Mouse (Mus musculus): ENCODE data around the gene Gm20403. TPM values are rescaled to one million over a fixed set of nuclear protein-coding genes. Genes with fewer than 3 reads are reported as not detected.
A peak's percentile ranks its signal among the peaks of the same experiment; 100 is the strongest.
"Not testable (repeated sequence)": the region's sequence is repeated elsewhere in the genome, so short reads cannot be mapped to it uniquely, and the experiment has no call there.

The Gm20403 gene
- polyA plus RNA-seq (2012; ENCODE audit: insufficient read depth, insufficient read length, missing spikeins) = not detected in 2 replicates

DNA sequence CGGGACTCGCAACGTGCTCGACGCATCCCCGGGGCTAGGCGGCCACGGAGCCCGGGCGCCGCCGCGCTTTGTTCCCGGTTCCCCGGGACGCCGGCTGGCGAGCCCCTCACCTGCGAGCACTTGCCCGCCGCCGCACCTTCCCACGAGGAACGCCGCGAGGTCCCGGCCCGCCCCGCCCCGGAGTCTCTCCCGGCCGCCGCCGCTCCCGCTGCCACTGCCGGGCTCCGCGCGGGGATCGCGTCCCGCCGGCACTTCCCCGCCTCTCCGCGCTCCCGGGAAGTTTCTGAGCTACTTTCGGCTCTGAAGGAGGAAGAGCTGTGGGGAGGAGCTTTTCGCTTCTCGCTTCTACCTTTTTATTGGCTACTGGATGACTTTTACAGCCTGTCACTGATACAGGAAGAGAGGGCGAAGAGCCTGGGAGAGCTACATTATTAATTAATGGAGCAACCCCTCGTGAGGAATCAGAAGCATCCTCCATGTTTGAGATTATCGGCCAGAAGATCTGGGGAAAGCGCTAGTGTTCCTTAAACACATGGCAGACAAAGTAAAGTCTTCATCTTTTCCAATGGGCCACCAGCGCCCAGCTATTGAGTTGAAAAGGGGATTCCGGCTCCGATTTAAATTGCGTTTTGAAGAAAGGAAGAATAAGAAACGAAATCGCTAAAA, at the start of gene Gm20403:
Gene Gm20403, minus strand, starts transcription at position 478 of the 666 bp plus-strand sequence.
- Histone ChIP-seq H3K4me1 (ENCODE audit: control insufficient read depth, insufficient read depth, insufficient read length, low read length) (no peaks in the 10 kb centered on the region), H3K27ac (replicated peaks; ENCODE audit: low read depth, low read length) (peak within 1 kb of the TSS; percentile 93), H3K4me3 (ENCODE audit: insufficient read depth, low read depth, low read length) (peak within 1 kb of the TSS; percentile 100)

DNA sequence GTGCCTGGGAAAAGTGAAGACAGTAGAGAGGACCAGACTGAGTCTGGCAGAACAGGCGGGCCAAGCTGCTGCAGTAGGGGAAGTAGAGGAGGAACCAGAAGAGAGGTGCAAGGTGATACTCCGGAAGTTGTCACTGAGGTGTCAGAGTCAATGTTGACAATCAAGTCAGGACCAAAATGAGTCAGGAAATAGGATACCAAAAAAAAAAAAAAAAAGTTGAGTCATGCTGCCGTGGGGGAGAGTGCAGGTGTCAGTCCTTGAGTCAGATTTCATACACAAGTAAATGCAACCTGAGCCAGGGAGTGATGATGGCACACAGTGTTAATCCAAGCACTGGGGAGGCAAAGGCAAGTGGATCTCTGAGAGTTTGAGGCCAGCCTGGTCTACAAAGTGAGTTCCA, 40.8 kb upstream of the Gm20403 start:
- H3K27ac ChIP-seq (replicated peaks; ENCODE audit: low read depth, low read length) = no peak overlapping the region
- no peaks in the 10 kb centered on the region for H3K4me1 ChIP-seq (ENCODE audit: control insufficient read depth, insufficient read depth, insufficient read length, low read length)
- H3K4me3 ChIP-seq (ENCODE audit: insufficient read depth, low read depth, low read length) = no peak overlapping the region

DNA sequence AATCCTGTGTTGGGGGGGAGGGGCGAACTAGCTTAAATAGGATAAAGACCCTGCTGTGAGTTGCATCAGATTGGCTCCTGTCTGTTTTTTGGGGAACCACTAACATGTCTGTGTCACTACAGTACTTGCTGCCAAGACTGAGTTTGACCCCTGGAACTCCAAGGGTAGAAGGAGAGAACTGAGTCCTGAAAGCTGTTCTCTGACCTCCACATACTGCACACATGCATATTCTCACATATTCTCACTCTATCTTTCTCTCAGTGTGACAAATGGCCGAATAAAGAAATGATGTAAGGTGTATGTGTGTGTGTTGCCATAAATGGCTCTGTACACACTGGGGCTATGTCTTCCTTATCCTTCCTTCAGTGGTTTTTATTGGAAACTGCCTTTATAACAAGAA, 37.0 kb upstream of the Gm20403 start:
- no peak overlapping the region for H3K27ac ChIP-seq (replicated peaks; ENCODE audit: low read depth, low read length)
- no peaks in the 10 kb centered on the region for H3K4me1 ChIP-seq (ENCODE audit: control insufficient read depth, insufficient read depth, insufficient read length, low read length)
- no peak overlapping the region for H3K4me3 ChIP-seq (ENCODE audit: insufficient read depth, low read depth, low read length)

DNA sequence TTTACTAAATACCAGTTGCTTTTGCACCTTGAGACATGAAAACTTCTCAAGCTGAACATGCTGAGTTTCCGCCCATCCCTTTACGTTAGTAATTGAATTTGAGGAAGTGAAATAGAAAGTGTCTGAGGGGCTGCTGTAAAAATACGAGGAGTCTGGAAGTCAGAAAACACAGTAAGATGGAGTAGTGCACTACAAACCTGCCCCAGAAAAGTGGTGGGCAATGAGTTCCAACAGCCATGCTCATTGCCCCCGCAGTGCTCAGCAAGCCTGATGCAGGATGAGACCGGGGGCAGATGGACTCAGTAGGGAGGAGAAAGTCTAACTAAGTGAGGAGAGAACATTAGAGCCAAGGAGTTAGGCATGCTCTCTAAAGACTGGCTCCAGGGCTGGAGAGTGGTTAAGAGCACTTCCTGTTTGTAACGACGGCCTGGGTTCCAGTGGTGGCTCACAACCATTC, 33.1 kb upstream of the Gm20403 start:
- Histone ChIP-seq H3K4me1 (ENCODE audit: control insufficient read depth, insufficient read depth, insufficient read length, low read length) (no peaks in the 10 kb centered on the region), H3K27ac (replicated peaks; ENCODE audit: low read depth, low read length) (peak overlapping the region; percentile 66), H3K4me3 (ENCODE audit: insufficient read depth, low read depth, low read length) (no peak overlapping the region)

DNA sequence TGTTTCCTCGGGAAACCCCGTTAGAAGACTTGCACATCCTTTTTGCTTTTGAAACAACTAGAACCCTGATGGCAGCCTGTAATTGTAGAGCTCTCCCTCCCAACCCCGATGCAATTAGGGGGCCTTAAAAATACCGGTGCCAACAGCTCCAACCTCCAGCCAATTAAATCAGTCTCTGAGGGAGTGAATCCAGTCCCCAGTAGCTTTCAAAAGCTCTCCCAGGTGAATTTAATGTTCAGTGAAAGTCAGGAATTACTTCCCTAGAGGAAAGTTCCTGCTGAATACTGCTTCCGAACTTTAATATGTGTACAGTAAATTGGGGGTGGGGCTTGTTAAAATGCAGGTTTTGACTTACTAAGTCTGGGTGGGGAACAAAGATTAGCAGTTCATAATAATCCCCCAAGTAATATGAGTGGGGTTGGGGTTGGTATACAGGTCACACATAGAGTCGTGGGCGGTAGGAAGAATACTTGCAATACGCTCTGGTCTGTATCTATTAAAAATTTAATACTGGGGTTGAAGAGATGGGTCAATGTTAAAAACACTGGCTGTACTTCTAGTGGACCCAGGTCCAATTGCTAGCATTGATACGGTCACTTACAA, 30.9 kb upstream of the Gm20403 start:
- Histone ChIP-seq H3K27ac (replicated peaks; ENCODE audit: low read depth, low read length) (no peak overlapping the region), H3K4me1 (ENCODE audit: control insufficient read depth, insufficient read depth, insufficient read length, low read length) (no peaks in the 10 kb centered on the region), H3K4me3 (ENCODE audit: insufficient read depth, low read depth, low read length) (no peak overlapping the region)

DNA sequence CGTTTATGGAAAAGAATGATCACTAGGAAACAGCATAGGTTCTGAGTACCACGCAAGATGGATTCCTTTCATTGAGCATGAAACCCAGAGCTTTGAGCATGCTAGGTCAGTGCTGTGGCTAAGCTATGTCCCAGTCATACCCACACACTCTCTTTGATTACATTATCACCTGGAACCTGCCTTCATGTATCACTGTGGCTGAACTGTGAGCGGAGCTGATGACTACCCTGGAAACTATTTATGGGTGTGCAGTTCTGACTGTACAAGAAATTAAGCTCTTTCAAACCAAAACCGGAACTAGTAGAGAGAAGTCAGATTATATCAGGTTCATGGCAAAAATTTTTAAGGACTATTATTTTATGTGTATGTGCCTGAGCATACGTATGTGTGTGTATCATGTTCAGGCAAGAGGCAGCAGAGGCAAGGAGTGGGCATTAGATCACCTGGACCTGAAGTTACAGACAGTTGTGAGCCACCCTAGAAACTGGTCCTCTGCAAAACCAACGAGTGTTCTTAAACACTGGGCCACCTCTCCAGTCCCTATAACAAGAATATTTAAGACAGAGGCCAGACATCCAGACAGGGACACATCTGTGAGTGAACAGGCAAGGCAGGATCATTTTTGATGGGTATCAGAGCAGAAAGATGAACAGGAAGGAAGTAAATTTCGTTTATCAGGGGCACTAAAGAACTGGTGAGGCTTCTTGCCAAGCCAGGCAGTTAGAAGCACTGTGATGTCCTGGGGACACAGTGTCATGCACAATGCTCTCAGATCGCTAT, 30.2 kb upstream of the Gm20403 start:
- no peaks in the 10 kb centered on the region for H3K4me1 ChIP-seq (ENCODE audit: control insufficient read depth, insufficient read depth, insufficient read length, low read length)

DNA sequence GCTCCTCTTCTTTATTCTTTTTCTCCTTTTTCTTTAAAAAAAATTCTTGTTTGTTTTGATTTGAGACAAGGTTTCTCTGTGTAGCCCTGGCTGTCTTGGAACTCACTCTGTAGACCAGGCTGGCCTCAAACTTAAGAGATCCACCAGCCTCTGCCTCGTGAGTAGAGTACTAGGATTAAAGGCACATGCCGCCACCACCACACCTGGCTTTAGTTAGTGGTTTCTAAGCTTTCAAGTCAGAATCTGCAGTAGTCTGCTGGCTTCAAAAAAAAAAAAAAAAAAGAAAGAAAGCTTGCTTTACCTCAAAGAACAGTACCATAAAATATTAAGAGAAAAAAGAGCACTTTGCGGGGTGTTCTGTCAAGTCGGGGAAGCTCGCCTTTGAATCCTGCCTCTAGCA, 29.1 kb upstream of the Gm20403 start:
- Histone ChIP-seq H3K4me1 (ENCODE audit: control insufficient read depth, insufficient read depth, insufficient read length, low read length) (no peaks in the 10 kb centered on the region), H3K27ac (replicated peaks; ENCODE audit: low read depth, low read length) (no peak overlapping the region), H3K4me3 (ENCODE audit: insufficient read depth, low read depth, low read length) (no peak overlapping the region)

More for the DNA sequence above, 30.2 kb upstream of the Gm20403 start:
- H3K27ac ChIP-seq (replicated peaks; ENCODE audit: low read depth, low read length) = no peak overlapping the region
- H3K4me3 ChIP-seq (ENCODE audit: insufficient read depth, low read depth, low read length) = no peak overlapping the region

DNA sequence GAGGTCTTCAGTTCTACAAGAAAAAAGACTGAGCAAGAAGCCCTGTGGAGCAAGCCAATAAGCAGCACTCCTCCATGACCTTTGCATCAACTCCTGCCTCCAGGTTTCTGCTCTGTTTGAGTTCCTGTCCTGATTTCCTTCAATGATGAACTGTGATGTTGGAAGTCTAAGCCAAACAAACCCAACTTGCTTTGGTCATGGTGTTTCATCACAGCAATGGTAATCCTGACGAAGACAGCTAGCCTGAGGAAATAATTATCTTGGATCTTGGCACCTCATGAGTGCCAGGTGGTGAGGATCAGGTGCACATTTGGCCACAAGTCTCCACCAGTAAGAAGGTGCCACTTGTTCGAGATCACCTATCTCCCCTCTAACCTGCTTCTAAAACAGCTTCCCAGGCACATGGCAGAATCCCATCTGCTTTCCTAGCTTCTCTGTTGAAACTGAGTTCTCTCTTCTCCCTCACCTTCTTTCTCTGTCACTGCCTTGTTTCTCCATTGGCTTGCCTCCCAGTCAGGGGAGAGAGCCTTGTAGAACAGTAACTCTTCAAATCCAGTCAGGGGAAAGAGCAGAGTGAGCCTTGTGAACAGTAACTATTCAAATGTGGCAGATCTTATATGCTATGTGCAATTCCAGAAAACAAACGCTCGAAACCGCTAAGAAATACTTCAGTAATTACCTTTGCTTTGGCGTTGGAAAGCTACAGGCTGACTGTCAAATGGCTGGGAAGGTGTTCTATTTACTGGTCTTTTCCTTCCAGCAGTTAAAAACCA, 27.5 kb upstream of the Gm20403 start, which contains the start of gene Baz1a:
Gene Baz1a, minus strand, starts transcription at position 723 of the 773 bp plus-strand sequence.
- Histone ChIP-seq H3K4me3 (ENCODE audit: insufficient read depth, low read depth, low read length) (no peak within 1 kb of the TSS), H3K4me1 (ENCODE audit: control insufficient read depth, insufficient read depth, insufficient read length, low read length) (no peaks in the 10 kb centered on the region), H3K27ac (replicated peaks; ENCODE audit: low read depth, low read length) (no peak within 1 kb of the TSS)

DNA sequence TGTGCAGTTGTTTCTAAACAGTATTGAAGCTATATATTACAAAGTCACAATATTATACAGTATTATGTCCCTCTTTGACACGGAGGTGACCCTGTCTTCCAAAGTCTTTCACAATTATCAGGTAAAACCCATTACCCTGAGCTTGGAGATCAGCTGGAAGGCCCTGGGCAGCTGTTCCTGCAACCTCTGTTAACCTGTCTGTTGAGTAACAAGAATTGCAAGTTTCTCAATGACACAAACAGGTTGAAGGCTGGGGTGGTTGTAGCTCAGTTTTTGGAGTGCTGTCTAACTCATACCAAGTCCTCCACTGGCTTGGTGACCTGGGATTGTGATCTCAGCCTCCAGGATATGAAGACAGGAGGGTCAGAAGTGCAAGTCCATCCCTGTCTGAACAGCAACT, 26.7 kb upstream of the Gm20403 start:
- Histone ChIP-seq H3K4me1 (ENCODE audit: control insufficient read depth, insufficient read depth, insufficient read length, low read length) (no peaks in the 10 kb centered on the region), H3K4me3 (ENCODE audit: insufficient read depth, low read depth, low read length) (no peak overlapping the region), H3K27ac (replicated peaks; ENCODE audit: low read depth, low read length) (no peak overlapping the region)

DNA sequence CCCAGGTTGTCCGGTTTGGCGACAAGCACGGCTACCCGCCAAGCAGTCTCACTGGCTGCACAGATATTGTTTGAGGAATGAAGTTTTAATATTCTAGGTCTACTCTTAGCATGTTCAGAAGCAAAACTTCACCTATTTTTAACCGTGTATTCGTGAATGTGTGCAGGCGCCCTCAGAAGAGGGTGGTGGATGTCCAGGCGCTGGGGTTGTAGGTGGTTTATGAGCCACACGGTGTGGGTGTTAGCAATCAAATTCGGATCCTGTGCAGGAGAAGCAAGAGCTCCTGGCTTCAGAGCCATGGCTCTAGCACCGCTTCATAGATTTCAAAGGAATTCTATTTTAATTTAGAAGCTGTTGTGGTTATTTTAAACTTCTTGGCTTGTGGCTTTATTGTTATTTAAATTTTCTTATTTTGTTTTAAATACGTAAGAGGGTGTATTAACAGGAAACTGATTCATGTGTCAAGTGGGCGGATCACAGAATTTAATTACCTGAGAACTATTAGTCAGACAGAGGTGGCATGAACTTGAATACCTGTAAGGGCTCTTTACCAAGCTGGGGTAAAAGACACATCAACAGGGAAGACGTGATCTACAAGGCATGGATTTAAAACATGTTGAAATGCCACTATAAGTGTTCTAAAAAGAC, 21.2 kb upstream of the Gm20403 start:
- Histone ChIP-seq H3K27ac (replicated peaks; ENCODE audit: low read depth, low read length) (no peak overlapping the region), H3K4me1 (ENCODE audit: control insufficient read depth, insufficient read depth, insufficient read length, low read length) (no peaks in the 10 kb centered on the region), H3K4me3 (ENCODE audit: insufficient read depth, low read depth, low read length) (no peak overlapping the region)

DNA sequence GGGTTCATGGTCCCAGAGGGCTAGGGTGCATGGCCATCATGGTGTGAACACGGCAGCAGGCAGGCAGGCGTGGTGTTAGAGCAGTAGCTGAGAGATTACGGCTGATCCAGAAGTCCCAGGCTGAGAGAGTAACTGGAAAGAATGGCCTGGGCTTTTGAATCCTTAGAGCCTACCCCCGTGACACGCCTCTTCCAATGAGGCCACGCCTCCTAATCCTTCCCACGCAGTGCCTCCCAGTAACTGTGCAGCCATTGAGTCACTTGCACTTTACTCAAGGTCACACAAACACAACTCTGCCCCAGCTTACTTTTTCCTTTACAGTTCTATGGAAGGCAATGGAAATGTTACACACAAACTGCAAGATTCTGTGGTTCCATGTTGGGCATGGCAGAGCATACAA, 19.7 kb upstream of the Gm20403 start:
- H3K4me1 ChIP-seq (ENCODE audit: control insufficient read depth, insufficient read depth, insufficient read length, low read length) = no peaks in the 10 kb centered on the region
- no peak overlapping the region for H3K27ac ChIP-seq (replicated peaks; ENCODE audit: low read depth, low read length)
- no peak overlapping the region for H3K4me3 ChIP-seq (ENCODE audit: insufficient read depth, low read depth, low read length)

DNA sequence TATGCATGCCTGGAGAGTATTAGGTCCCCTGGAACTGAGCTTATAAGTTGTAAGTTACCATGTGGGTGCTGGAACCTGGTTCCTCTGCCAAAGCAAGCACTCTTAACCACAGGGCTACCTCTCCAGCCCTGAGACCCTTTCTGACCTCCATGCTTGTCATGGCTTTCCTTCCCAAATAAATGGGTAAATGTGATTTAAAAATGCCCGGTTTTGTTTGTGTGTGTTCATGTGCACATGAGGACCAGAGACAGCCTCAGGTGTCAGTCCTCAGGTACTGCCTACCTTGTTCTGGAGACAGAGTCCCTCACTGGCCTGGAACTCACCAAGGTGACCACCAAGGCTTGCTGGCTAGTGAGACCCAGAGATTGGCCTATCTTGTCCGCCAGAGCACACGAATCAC, 18.1 kb upstream of the Gm20403 start:
- no peaks in the 10 kb centered on the region for H3K4me1 ChIP-seq (ENCODE audit: control insufficient read depth, insufficient read depth, insufficient read length, low read length)
- no peak overlapping the region for H3K4me3 ChIP-seq (ENCODE audit: insufficient read depth, low read depth, low read length)

DNA sequence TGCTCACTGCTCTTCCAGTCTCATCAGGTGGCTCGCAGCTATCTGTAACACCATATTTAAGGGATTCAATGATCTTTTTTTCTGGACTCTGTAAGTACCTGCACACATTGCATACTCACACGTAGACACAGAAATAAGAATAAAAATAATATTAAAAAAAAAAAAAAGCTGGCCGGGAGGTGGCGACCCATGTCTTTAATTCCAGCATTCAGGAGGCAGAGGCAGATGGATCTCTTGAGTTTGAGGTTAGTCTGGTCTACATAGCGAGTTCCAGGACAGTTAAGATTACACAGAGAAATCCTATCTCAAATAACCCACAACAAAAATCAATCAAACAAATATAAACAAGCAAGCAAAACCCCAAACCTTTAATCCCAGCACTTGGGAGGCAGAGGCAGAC, 17.5 kb upstream of the Gm20403 start:
- H3K4me3 ChIP-seq (ENCODE audit: insufficient read depth, low read depth, low read length) = no peak overlapping the region
- no peaks in the 10 kb centered on the region for H3K4me1 ChIP-seq (ENCODE audit: control insufficient read depth, insufficient read depth, insufficient read length, low read length)
- H3K27ac ChIP-seq (replicated peaks; ENCODE audit: low read depth, low read length) = no peak overlapping the region

More for the DNA sequence above, 18.1 kb upstream of the Gm20403 start:
- H3K27ac ChIP-seq (replicated peaks; ENCODE audit: low read depth, low read length) = no peak overlapping the region

DNA sequence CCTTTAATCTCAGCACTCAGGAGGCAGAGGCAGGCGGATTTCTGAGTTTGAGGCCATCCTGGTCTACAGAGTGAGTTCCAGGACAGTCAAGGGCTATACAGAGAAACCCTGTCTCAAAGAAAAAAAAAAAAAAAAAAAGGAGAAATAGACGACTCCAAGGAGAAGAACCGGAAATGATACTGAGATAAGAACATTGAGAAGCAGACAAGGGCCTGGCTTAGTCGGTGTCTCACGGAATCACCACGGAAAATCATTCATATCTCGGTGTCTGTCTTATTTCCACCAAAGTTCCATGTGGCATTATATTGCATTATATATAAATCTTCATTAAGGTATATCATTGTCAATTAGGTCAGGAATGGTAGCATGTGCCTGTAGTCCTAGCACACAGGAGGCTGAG, 16.2 kb upstream of the Gm20403 start:
- H3K27ac ChIP-seq (replicated peaks; ENCODE audit: low read depth, low read length); H3K4me3 ChIP-seq (ENCODE audit: insufficient read depth, low read depth, low read length); H3K4me1 ChIP-seq (ENCODE audit: control insufficient read depth, insufficient read depth, insufficient read length, low read length): not testable (repeated sequence)

Measured in brown adipose tissue, adult 24 weeks (tissue).